Mouse (Mus musculus) embryo, embryonic 10 days (tissue): ENCODE results near the gene Setd4.
"Not testable (repeated sequence)": the region's sequence is repeated elsewhere in the genome, so short reads cannot be mapped to it uniquely, and the experiment has no call there.

Experiments
- DNase-seq: peaks from one replicate; pipeline ENCODE4 v3.0.0-alpha.2; 2015; ENCODE audit warnings: low spot score

Gene Setd4

DNA sequence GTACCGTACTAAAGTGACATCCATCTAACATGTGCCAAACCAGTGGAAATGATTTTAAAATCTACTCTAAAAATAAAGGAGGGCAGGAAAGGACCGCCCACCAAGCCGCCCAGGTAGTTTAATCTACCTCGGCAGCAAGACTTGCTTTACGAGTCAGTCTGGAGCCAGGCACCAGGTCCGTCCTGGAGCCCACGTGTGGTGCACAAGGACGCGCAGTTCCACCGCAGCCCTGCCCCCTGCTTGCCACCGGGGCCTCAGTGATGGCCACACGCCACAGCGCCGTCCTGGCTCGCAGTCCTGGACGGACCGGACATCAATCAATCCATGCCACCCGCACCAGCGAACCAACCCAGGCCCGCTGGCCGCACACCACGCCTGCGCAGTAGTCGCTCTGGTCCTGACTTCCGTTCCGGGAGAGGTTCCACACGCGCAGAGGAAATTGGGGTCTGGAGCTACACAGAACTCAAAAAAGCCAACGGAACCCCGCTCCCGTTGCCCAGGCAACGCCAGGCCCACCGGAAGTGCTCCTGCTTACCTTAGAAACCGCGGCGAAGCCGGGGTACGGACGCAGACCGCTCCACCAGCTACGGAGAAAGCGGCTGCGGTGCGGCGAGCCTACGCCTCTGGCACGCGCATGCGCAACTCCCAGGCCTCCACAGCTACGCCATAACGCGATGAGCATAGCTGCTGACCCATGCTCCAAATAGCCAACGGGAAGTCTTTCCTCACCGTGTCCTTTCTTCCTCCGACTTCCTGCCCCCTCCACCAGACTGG is at the start of gene Setd4:
Gene Setd4, minus strand, starts transcription at position 625 of the 774 bp plus-strand sequence.
- peak; percentile 95 for DNase-seq

DNA sequence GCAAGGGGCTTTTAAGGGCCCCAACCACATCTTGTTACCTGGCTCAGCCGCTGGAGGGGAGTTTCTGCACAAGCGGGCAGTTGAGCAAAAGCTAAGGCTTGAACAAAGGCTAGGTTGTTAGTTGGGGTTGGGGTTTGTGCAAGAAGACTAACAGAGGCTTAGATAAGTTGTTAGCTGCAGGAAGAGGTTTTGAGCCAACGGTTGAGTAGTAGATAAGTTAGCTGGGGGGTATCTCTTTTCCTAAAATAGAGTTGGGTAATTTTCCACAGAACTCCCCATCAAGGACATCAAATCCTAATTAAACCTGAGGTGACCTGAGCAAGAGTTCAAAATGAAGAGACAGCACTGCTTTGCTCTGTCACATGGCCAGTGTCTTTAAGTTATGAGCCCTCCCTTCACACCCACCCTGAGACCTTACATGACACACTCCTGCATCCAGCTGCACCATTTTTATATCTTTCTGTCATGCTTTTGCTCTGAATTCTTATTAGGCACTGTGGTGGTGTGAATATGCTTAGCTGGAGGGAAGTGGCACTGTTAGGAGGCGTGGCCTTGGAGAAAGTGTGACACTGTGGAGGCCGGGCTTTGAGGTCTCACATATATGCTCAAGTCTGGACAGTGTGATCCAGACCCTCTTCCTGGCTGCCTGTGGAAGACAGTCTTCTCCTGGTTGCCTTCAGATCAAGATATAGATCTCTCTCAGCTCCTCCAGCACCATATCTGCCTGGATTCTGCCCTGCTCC is 44.7 kb upstream of the Setd4 start:
- DNase-seq = no peak

DNA sequence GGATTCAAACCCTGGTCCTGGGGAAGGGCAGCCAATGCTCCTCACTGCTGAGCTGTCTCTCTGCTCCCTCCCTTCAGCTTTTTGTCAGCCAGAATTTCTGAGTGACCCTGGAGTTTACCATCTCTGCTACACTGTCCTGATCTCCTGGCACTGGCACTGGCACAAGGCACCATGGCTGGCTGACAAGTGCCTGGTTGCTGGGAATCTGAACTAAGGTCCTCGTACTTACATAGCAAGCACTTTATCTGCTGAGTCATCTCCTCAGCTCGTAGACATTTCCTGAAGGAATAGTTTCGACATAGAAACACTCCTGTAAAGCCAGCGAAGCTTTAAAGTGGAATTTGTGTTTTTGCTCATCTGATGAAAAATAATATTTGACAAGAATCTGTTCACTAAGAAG is 40.1 kb upstream of the Setd4 start:
- no peak for DNase-seq

DNA sequence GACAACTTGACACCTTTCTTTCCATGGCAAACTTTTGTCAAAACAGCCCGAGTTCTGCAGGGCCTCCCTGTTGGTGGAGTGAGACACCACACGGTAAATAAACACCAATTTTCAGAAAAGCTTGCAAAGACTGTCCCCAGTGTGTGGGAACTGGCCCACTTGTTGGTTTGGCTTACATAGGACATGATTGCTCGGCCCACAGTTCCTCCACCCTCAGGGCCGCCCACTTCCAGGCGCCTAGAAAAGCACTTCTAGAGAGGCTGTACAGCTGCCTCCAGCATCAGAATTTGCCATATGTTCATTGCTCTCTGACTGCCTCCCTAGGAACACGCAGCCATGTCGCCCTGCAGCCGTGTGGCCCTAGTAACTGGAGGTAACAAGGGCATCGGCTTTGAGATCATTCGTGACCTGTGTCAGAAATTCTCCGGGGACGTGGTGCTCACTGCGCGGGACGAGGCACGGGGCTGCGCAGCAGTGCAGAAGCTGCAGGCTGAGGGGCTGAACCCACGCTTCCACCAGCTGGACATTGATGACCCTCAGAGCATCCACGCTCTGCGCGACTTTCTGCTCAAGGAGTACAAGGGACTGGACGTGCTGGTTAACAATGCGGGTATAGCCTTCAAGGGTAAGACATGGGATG is 24.0 kb upstream of the Setd4 start, which contains the start of gene Gm5678:
Gene Gm5678, plus strand, starts transcription at position 337 of the 640 bp plus-strand sequence.
- no peak for DNase-seq

DNA sequence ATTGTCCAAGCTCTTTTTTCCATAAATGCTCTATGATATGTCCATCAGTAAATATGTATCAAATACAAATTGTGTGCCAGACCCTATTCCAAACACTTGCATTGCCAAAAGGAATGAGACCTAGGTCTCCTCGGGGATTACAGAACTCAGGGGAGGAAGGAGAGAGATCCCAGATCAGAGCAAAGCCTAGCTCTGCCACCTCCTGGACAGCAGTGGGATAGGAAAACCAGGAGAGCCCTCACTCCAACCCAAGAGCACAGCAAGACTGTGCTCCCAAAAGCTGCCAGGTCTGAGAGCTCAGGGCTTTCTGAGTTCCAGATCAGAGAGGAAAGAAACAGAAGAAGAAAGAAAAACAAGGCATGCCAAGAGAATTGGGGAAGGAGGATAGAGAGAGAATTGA is 22.9 kb upstream of the Setd4 start:
- DNase-seq = peak; percentile 32

DNA sequence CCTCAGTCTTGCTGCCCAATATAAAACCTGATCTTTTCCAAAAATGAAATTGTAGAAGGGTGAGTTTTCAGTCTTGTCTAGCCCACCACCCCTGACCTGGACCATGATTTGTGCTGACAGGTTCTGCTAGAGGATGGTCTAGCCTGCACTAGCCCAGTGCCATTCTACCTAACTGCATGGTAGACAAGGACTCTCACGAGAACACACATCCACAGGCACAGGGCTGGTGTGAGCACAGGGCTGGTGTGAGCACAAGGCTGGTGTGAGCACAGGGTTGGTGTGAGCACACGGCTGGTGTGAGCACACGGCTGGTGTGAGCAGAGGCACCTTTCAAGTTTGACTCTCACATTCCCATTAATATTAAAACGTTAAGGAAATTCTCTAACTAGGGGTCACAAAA is 20.8 kb upstream of the Setd4 start:
- DNase-seq = no peak

DNA sequence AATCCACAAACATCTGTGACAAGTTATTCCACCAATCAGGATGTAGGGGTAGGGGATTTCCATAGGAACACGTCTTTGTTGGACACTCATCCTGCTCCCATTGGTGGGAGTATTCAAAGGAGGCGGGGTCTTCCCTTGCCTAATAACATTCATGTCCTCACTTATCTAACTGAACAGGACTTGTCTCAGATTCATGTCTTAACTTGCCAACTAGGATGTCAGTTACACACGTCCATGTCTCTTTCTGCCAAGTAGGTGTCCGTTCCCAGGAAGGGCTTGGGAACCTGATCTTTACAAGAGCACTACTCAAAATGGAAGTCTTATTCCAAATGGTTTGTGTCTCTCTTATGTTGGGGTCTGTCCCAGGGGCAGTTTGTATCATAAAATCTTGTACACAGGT is 19.9 kb upstream of the Setd4 start:
- not testable (repeated sequence) for DNase-seq

DNA sequence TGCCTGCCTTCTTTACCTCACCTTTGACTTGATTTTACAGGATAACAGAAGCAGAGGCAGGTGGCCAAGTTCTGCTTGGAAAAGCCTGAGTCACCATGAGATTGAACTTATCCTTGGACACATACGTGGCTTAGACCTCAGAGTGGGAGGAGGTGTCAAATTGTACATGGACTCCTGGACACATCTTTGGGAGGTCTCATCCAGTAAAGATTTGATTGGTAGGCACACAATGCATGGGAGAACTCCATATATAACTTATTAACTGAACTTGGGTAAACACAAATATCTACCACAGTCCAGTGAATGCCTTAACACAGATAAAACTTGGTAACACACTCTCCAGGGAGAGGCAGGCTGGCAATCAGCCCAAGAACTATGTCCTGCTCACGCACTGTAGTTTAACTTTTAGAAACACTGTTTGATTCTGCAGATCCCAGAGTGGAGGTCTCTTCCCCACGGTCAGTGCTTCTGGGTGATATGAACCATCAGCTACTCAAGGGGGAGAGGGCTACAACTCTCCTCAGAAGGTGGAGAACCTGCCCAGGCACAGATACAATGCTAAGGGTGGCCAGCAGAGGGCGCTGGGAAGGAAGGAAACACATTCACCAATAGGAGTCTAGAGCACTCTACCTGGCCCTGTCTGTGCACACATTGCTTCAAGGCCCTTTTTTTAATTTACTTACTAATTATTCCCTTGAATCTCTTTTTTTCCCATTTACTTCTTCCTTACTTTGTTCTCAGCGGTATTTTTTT is 11.4 kb upstream of the Setd4 start:
- peak; percentile 63 for DNase-seq

DNA sequence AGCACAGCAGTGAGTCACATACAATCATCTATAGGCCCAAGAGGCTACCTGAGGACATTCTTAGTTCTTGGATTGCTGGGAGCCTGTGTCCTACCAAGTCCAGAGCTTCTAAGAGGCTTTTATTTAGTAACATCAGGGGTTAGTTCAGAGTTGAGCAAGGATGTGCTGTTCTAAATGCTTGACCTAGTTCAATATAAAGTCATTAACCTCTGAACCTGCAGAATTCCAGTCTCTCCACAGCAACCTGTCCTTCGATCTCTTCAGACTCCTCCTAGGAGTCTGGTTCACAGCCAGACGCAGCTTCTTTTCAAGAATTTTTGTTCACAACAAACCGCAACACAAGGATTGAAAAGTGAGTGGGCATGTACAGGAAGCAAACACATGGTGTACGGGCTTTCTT is 7.1 kb upstream of the Setd4 start:
- DNase-seq = no peak

DNA sequence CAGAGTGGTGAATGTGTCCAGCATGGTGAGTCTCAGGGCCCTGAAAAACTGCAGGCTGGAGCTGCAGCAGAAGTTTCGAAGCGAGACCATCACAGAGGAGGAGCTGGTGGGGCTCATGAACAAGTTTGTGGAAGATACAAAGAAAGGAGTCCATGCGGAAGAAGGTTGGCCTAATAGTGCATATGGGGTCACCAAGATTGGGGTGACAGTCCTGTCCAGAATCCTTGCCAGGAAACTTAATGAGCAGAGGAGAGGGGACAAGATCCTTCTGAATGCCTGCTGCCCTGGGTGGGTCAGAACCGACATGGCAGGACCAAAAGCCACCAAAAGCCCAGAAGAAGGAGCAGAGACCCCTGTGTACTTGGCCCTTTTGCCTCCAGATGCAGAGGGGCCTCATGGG is 5.9 kb upstream of the Setd4 start:
- DNase-seq = no peak

DNA sequence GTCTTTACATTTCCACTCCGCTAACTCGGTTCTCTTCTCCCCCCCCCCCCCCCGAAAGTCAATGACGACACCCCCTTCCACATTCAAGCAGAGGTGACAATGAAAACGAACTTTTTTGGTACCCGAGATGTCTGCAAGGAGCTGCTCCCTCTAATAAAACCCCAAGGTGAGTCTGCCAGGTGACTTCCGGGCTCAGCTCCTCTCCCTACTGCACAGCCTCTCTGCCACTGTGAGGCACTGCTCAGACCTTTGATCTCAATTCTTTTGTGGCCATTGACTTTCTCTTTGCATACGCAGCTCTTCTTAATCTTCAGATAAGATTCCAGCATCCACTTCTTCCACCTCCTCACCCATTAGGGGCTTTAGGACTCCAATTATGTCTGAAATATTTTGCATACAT is 4.9 kb upstream of the Setd4 start:
- DNase-seq = no peak

DNA sequence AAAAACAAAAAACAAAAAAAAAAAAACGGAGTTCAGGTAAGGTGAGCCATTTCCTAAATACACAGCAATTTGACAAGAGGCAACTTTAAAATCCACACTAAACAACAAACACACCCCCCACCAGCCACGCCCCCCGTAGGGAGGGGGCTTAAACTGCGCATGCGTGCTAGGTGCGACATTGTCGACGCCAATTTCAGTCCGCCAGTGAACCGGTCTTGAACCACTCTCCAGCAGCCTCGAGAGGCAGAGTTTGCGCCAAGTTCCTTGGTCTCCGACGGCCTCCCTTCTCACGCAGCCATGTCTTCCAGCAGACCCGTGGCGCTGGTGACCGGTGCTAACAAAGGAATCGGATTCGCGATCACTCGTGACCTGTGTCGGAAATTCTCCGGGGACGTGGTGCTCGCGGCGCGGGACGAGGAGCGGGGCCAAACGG is 3.8 kb upstream of the Setd4 start:
- peak; percentile 92 for DNase-seq

DNA sequence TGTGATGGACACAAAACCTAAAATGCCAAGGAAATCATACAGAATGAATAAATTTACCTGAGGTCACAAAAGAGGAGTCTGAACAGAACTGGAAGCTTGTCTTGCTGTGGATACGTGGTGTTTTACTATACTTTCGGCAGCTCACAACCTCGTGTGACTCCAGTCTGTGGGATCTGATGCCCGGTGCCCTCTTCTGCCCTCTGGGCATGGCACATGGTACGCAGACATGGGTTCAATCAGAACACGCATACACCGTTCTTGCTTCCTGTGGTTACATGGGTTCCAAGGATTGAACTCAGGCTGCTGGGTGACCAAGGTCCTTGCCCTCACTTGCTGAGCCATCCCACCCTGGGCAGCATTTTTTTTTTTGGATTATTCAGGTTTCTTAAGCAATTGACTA is 2.3 kb upstream of the Setd4 start:
- no peak for DNase-seq

DNA sequence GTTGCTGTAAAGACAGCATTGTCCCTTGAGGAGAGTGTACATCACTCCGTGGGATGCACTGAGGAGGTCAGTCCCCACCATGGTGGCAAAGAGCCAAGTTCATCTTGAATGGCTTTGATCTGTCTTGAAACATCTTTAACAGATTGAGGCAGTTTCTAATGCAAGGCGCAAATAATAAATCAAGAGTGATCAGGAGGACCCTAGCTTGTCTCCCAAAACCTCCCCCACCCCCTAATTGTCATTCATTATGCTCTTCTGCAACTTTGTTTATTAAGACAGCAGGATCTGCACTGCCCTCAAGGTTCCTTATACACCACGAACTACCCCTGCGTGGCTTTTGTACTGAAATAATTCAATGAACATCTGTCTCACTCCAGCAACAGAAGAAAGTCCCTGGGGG is 1.7 kb upstream of the Setd4 start, which contains the start of gene Cbr1:
Gene Cbr1, plus strand, starts transcription at position 301 of the 400 bp plus-strand sequence.
- no peak for DNase-seq

DNA sequence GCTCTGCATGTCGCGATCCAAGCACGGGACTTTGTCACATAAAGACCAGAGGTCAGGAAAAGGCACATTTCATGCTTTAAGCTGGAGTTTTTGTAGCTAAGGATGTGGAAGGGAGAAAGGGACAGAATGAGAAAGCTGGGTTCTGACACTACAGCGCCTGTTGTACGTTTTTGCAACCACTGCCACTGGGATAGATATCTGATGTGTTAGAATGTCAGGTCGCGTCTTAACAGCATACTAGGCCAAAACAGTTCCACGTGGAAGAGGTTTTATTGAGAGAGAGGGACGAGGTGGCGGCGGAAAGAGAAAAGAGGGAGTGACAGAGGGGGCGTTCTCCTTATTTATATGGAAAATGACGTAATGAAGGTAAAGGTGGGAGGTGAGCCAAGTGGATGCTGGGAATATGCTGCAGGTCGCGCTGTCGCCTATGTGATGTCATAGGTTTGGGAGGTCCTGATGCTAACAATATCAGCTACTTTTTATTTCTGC is 662 bp upstream of the Setd4 start:
- peak; percentile 60 for DNase-seq

DNA sequence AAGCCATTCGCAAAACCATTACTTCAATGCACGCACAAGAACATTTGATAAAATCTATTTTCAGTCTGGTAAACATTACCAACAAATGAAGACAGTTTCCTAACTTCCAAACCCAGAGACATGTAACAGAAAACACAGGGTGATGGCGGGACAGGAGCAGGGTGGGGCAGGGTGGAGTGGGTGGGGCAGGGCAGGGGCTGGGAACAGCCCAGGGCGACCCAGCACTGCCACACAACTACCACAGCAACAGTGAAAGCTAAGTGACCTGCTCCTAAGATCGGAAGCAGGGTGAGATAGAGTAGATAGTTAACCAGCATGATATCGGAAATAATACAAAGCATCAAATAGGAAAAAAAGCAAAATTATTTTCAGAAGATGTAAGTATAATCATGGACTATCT is 4.4 kb downstream of the Setd4 start:
- no peak for DNase-seq

DNA sequence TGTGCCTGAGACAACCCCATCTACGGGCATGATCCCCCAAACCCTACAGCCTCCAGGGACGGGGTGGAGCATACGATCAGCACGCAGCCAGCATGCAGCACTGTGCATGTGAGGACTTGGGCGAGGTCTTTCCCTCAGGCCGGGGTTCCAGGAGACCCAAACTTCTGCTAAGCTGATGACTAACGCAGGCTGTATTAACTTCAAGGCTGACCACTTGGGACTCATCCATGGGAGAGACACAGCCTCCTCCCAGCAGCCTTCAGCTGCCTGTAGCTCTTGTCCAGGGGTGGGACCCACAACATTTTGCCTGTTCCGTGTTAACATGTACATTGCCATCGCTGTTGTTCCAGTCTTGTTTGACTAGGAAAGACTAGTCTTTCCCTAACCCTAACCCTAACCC is 6.3 kb downstream of the Setd4 start:
- no peak for DNase-seq

DNA sequence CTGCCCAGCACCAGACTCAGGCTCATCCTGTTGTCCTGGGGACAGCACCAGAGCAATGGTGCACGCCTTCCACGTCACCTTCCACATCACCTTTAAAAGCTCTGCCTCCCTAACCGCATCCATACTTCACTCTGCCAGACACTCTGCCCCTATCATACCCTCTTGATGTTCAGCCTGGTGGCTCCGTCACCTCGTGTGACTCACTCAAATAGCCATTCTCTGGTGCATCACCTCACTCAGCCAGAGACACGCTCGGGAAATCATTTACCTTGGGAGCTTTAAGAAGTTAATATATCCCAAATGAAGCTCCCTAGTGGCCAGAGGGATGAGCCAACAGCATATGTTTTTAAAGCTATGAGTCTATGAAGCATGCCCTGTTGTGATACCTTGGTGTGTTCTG is 7.1 kb downstream of the Setd4 start:
- no peak for DNase-seq

DNA sequence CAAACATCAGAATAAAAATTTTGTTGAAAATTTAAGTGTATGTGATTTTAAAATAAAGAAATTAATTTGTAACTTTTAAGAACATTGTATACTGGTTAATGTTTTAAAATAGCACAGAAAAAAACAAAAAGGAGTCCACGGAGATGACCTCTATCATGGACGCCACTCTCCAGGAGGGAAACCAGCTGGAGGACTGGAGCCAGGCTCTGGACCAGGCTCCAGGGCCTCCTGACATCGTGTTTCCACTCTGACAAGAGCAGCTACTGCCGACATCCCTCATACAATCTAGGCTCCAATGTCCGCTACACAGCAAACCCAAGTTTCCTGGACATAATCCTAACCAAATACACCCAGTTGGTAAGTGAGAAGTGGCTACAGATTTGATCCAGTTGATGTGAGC is 8.1 kb downstream of the Setd4 start:
- DNase-seq = no peak

DNA sequence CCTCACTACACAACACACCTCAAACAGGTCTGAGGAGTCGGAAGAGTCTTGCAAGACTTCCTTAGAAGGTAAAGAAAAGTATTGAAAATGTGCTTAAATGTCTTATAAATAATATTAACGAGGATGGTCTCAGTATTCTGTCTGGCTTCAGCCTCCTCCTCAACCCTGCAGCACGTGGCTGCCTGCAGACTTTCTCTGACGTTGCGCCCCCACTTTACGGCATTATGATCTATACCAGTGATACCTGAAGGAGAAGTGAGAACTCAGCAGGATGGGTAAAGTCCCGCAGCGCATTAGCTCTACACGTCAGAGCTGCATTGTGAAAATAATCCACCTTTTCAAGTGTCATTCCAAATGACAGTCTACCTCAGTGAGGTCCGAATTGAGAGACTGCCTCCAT is 9.4 kb downstream of the Setd4 start:
- no peak for DNase-seq

DNA sequence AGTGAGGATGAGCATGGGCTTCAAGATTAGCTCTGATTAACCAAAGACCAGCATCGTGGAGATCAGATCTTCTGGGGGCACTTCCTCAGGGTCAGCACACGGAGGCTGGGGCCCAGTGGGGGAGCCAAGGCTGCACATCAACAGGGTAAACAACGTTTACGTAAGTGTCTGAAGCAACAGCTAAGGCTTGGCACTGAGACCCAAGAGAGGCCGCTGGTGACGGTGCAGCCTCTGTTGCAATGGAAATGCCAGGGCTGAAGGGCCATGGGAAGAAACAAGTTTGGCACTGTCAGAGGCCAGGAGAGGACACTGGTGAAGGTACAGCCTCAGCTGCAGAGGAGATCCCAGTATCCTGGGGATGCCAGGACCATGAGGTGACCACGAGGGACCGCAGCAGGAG is 10.5 kb downstream of the Setd4 start:
- no peak for DNase-seq

DNA sequence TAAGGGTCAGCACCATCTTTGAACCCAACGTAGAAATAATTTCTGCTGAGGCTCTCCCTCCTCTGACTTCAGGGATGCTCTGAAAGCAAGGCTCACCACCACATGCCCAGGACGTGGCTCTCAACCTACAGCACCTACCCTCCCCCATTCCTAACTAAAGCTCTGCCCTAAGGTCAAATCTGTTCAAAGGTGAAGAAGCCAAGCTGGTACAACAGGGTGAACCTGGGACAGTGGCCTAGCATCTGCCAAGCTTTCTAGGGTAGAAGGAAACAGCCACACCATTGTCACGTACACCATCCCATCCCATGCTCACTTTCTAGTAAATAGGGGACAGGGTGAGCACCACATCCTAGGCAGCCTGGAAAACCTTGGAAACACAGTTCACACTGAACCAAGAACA is 11.2 kb downstream of the Setd4 start:
- DNase-seq = no peak
